Comparison of ENCODE assay signal across 8 mouse cellular contexts in genomic region chr7:45437521-45438276, GRCm38 (mm10). TPM values are rescaled to one million over a fixed set of nuclear protein-coding genes. Genes with fewer than 3 reads are reported as not detected.
A peak's percentile ranks its signal among the peaks of the same experiment; 100 is the strongest.
DNase-seq lines count a peak whose midpoint lies in the region; ATAC-seq and TF ChIP-seq lines count a peak whose summit lies in the region.

Gene Ruvbl2 (minus strand): TSS chr7:45438096.

- 22% methylated on average over 19 of the region's 19 CpGs for WGBS in lung, embryonic 16.5 days
- 26% methylated on average over 19 of the region's 19 CpGs for WGBS in stomach, embryonic 16.5 days

- peak within 1 kb of the TSS; percentile 18 for H3K4me2 ChIP-seq in lung, embryonic 16.5 days (ENCODE audit: low read depth, low read length)
- peak within 1 kb of the TSS; percentile 36 for H3K4me2 ChIP-seq in stomach, embryonic 16.5 days (ENCODE audit: low read depth, low read length)

- peaks cover 46% of the 10 kb centered on the region for H3K4me1 ChIP-seq in G1E (ENCODE audit: insufficient read depth, low read depth, low read length)
- H3K4me1 ChIP-seq in lung, embryonic 16.5 days (replicated peaks; ENCODE audit: control insufficient read depth, insufficient read depth, low read length): peaks cover 33% of the 10 kb centered on the region
- peaks cover 35% of the 10 kb centered on the region for H3K4me1 ChIP-seq in stomach, embryonic 16.5 days (ENCODE audit: control insufficient read depth, insufficient read depth, low read length)

- no peaks in the 10 kb centered on the region for H3K9me3 ChIP-seq in G1E (replicated peaks)
- no peaks in the 10 kb centered on the region for H3K9me3 ChIP-seq in lung, embryonic 16.5 days (ENCODE audit: control insufficient read depth, low read length)
- no peaks in the 10 kb centered on the region for H3K9me3 ChIP-seq in stomach, embryonic 16.5 days (replicated peaks; ENCODE audit: control insufficient read depth, low read length)

- H3K36me3 ChIP-seq in C2C12 (ENCODE audit: control insufficient read depth, insufficient read depth): peaks cover 11% of the 10 kb centered on the region
- H3K36me3 ChIP-seq in G1E (replicated peaks): peaks cover 71% of the 10 kb centered on the region
- peaks cover 11% of the 10 kb centered on the region for H3K36me3 ChIP-seq in lung, embryonic 16.5 days (ENCODE audit: control insufficient read depth, insufficient read depth, low read length)
- no peaks in the 10 kb centered on the region for H3K36me3 ChIP-seq in stomach, embryonic 16.5 days (ENCODE audit: control insufficient read depth, insufficient read depth, low read length)

- peaks cover 15% of the 10 kb centered on the region for H3K79me3 ChIP-seq in C2C12 (ENCODE audit: low read depth)

- no peak for DNase-seq in G1E (ENCODE audit: low spot score)
- DNase-seq in heart, postnatal 14 days: peak in 1 of 2 experiments; percentile 17
- peak; percentile 50 to 61 for DNase-seq in kidney, postnatal 4 days
- DNase-seq in ovary, postnatal 14 days (ENCODE audit: low spot score): no peak

- H3ac ChIP-seq in C2C12 (ENCODE audit: control insufficient read depth, insufficient read length, low read depth): no peak within 1 kb of the TSS

- H3K27me3 ChIP-seq in C2C12 (ENCODE audit: control insufficient read depth, insufficient read depth, insufficient read length): no peaks in the 10 kb centered on the region
- no peaks in the 10 kb centered on the region for H3K27me3 ChIP-seq in G1E (ENCODE audit: insufficient read depth, low read length)
- no peaks in the 10 kb centered on the region for H3K27me3 ChIP-seq in lung, embryonic 16.5 days (ENCODE audit: control insufficient read depth, insufficient read depth, low read depth, low read length)
- no peaks in the 10 kb centered on the region for H3K27me3 ChIP-seq in stomach, embryonic 16.5 days (ENCODE audit: control insufficient read depth, insufficient read depth, low read length)

- intact Hi-C loops in heart, postnatal 14 days (cut with DNase I): no loop called here

- ATAC-seq in G1E (ENCODE audit: extremely low read depth, insufficient number of reproducible peaks, low FRiP score, poor library complexity, severe bottlenecking): no peak
- no peak for ATAC-seq in erythroid progenitor cell, adult 5-6 weeks (replicated peaks; ENCODE audit: low FRiP score, poor library complexity, severe bottlenecking)
- no peak for ATAC-seq in lung, embryonic 16.5 days (ENCODE audit: low read depth)
- ATAC-seq in stomach, embryonic 16.5 days (ENCODE audit: insufficient read depth, low FRiP score): no peak

- H3K4me3 ChIP-seq in C2C12 (ENCODE audit: insufficient read depth, poor library complexity, severe bottlenecking) (no peak within 1 kb of the TSS), G1E (ENCODE audit: low read depth, low read length) (no peak within 1 kb of the TSS)
- H3K4me3 ChIP-seq in lung, embryonic 16.5 days (ENCODE audit: low read length): no peak within 1 kb of the TSS
- H3K4me3 ChIP-seq in stomach, embryonic 16.5 days (replicated peaks; ENCODE audit: low read length): no peak within 1 kb of the TSS

- H3K9ac ChIP-seq in lung, embryonic 16.5 days (ENCODE audit: low read length): peak within 1 kb of the TSS; percentile 35
- H3K9ac ChIP-seq in stomach, embryonic 16.5 days (ENCODE audit: low read length): peak within 1 kb of the TSS; percentile 53; the same call in 1 of the 2 replicates

- no peak within 1 kb of the TSS for H3K27ac ChIP-seq in lung, embryonic 16.5 days (ENCODE audit: low read length)
- no peak within 1 kb of the TSS for H3K27ac ChIP-seq in stomach, embryonic 16.5 days (ENCODE audit: low read length)

- no peak for TF ChIP-seq CTCF in C2C12 (IDR thresholded peaks at IDR 0.05; ENCODE audit: control insufficient read depth, insufficient read depth, insufficient read length)
- TF ChIP-seq CTCF in G1E (IDR thresholded peaks at IDR 0.05; ENCODE audit: low read depth, low read length): no peak

- H3K79me2 ChIP-seq in C2C12 (ENCODE audit: control insufficient read depth, insufficient read depth): peaks cover 43% of the 10 kb centered on the region

TF ChIP-seq in C2C12, 6 proteins besides CTCF, POLR2A, EP300 and RAD21:
- no peak for TF ChIP-seq MYOD1 (IDR thresholded peaks at IDR 0.05; ENCODE audit: control insufficient read depth, insufficient read length, low read depth)
- no peak for TF ChIP-seq FOSL1 (IDR thresholded peaks at IDR 0.05; ENCODE audit: insufficient read depth, low read length, poor library complexity, severe bottlenecking)
- TF ChIP-seq MYOG (IDR thresholded peaks at IDR 0.05; ENCODE audit: control insufficient read depth, extremely low read depth, insufficient read length): no peak
- no peak for TF ChIP-seq MAX (IDR thresholded peaks at IDR 0.05)
- TF ChIP-seq USF1 (IDR thresholded peaks at IDR 0.05; ENCODE audit: low read depth): no peak
- TF ChIP-seq CEBPB (IDR thresholded peaks at IDR 0.05; ENCODE audit: low read depth): no peak

RNA-seq across cellular contexts. Expression of gene Ruvbl2, which starts in this region (rescaled TPM):
- polyA plus RNA-seq in C2C12 (2012; fragmentation: generic; extraction: Trizol) (179 TPM), G1E (2012) (639 and 877 TPM in 2 replicates)
- total RNA-seq in G1E (2014; fragmentation: Nextera tagmentation) (255 and 345 TPM in 2 replicates), G1E (2017) (139 and 167 TPM in 2 replicates)
- 39.0 and 53.3 TPM in 2 replicates for total RNA-seq in erythroid progenitor cell, adult 5-6 weeks (2015; ENCODE audit: low replicate concordance)
- total RNA-seq in erythroid progenitor cell, adult 5-6 weeks (2017; ENCODE audit: low replicate concordance): 22.6 and 28.8 TPM in 2 replicates
- 10 to 100 TPM; 25.3 to 26.3 TPM for total RNA-seq in heart, postnatal 14 days (2021)
- polyA plus RNA-seq in lung, embryonic 16.5 days (2015; fragmentation: Nextera tagmentation; extraction: Ambion mirVana): 159 and 160 TPM in 2 replicates
- polyA plus RNA-seq in stomach, embryonic 16.5 days (2015; fragmentation: Nextera tagmentation; extraction: Ambion mirVana): 115 and 118 TPM in 2 replicates

Comparison
In these comparisons a context has a peak if more than half of its experiments do, and no peak if none do; other contexts are left out.
1. DNase-seq: peak in kidney, postnatal 4 days (2 of 2); none in G1E (single experiment) and ovary, postnatal 14 days (single experiment).